Mouse (Mus musculus) C2C12 (cell line): Measurements from ENCODE around the gene Gpr171. TPM values are rescaled to one million over a fixed set of nuclear protein-coding genes. Genes with fewer than 3 reads are reported as not detected.

Experiments
- H3K27me3 ChIP-seq: one replicate; pipeline ENCODE4 v1.6.1; 2011; ENCODE audit not compliant: control insufficient read depth, insufficient read depth, insufficient read length
- H3K36me3 ChIP-seq: one replicate; pipeline ENCODE4 v1.6.1; 2011; ENCODE audit not compliant: control insufficient read depth, insufficient read depth
- H3K4me3 ChIP-seq: one replicate; pipeline ENCODE4 v1.5.1; 2011; ENCODE audit warnings: mild to moderate bottlenecking, control low read depth; ENCODE audit not compliant: poor library complexity, insufficient read depth, severe bottlenecking
- H3K79me2 ChIP-seq: one replicate; pipeline ENCODE4 v1.6.1; 2011; ENCODE audit not compliant: control insufficient read depth, insufficient read depth
- H3K79me3 ChIP-seq: one replicate; pipeline ENCODE4 v1.6.1; 2011; ENCODE audit warnings: low read depth, control low read depth
- H3ac ChIP-seq: one replicate; pipeline ENCODE3; 2011; ENCODE audit warnings: low read depth; ENCODE audit not compliant: control insufficient read depth, insufficient read length
- CEBPB ChIP-seq: IDR thresholded peaks from one replicate; pipeline ENCODE4 v1.6.1; 2011; ENCODE audit warnings: low read depth, mild to moderate bottlenecking, control low read depth, moderate library complexity
- CTCF ChIP-seq: IDR thresholded peaks from one replicate; pipeline ENCODE4 v1.5.1; 2011; ENCODE audit not compliant: control insufficient read depth, insufficient read depth, insufficient read length
- FOSL1 ChIP-seq: IDR thresholded peaks from one replicate; pipeline ENCODE4 v1.8.0; 2011; ENCODE audit warnings: mild to moderate bottlenecking, low read length; ENCODE audit not compliant: poor library complexity, insufficient read depth, severe bottlenecking
- MAX ChIP-seq: IDR thresholded peaks from one replicate; pipeline ENCODE4 v1.6.1; 2011; ENCODE audit warnings: mild to moderate bottlenecking, control low read depth
- MYOD1 ChIP-seq: IDR thresholded peaks from one replicate; pipeline ENCODE4 v1.6.1; 2011; ENCODE audit warnings: low read depth; ENCODE audit not compliant: control insufficient read depth, insufficient read length
- MYOG ChIP-seq: IDR thresholded peaks from one replicate; pipeline ENCODE4 v1.6.1; 2011; ENCODE audit not compliant: control insufficient read depth, insufficient read length; ENCODE audit errors: extremely low read depth
- USF1 ChIP-seq: IDR thresholded peaks from one replicate; pipeline ENCODE4 v1.6.1; 2011; ENCODE audit warnings: low read depth, mild to moderate bottlenecking, control low read depth, moderate library complexity
- polyA plus RNA-seq: library from polyadenylated mRNA; unstranded; fragments of >200 nt; fragmentation: generic; extraction: Trizol; gene quantifications from one replicate; pipeline ENCODE4 v1.2.1, GENCODE M21; 2012; ENCODE audit warnings: missing spikeins

Gene Gpr171
- polyA plus RNA-seq, 1 experiment = not detected

GRCm38 (mm10) chr3:59131081-59131480 is 29.5 kb upstream of the Gpr171 start:
- Histone ChIP-seq H3K79me3 (no peaks in the 10 kb centered on the region), H3K79me2 (no peaks in the 10 kb centered on the region), H3ac (no peak overlapping the region), H3K36me3 (no peaks in the 10 kb centered on the region), H3K27me3 (no peaks in the 10 kb centered on the region), H3K4me3 (no peak overlapping the region)
- TF ChIP-seq CEBPB (no peak), CTCF (no peak), MAX (no peak), USF1 (no peak), MYOD1 (no peak), FOSL1 (no peak), MYOG (no peak)

- TF ChIP-seq CEBPB = no peak
- no peak for TF ChIP-seq CTCF
- TF ChIP-seq FOSL1 = no peak
- no peak for TF ChIP-seq MYOD1
- no peak for TF ChIP-seq MYOG
- TF ChIP-seq MAX = no peak
- TF ChIP-seq USF1 = no peak
- Histone ChIP-seq H3K79me2 (no peaks in the 10 kb centered on the region), H3K4me3 (no peak overlapping the region), H3K27me3 (no peaks in the 10 kb centered on the region), H3K79me3 (no peaks in the 10 kb centered on the region), H3ac (no peak overlapping the region), H3K36me3 (no peaks in the 10 kb centered on the region)
Measured at GRCm38 (mm10) chr3:59130431-59130830, 28.8 kb upstream of the Gpr171 start.

- no peaks in the 10 kb centered on the region for H3K79me3 ChIP-seq
- no peaks in the 10 kb centered on the region for H3K27me3 ChIP-seq
- no peaks in the 10 kb centered on the region for H3K79me2 ChIP-seq
- no peaks in the 10 kb centered on the region for H3K36me3 ChIP-seq
- H3ac ChIP-seq = no peak overlapping the region
- TF ChIP-seq MYOG (no peak), CTCF (no peak), USF1 (no peak)
- H3K4me3 ChIP-seq = no peak overlapping the region
Measured at GRCm38 (mm10) chr3:59129547-59129946, 27.9 kb upstream of the Gpr171 start.

GRCm38 (mm10) chr3:59128681-59129080 is 27.1 kb upstream of the Gpr171 start:
- Histone ChIP-seq H3ac (no peak overlapping the region), H3K27me3 (no peaks in the 10 kb centered on the region), H3K4me3 (no peak overlapping the region), H3K79me3 (no peaks in the 10 kb centered on the region), H3K79me2 (no peaks in the 10 kb centered on the region), H3K36me3 (no peaks in the 10 kb centered on the region)
- no peak for TF ChIP-seq USF1
- no peak for TF ChIP-seq MAX
- no peak for TF ChIP-seq MYOG
- no peak for TF ChIP-seq CEBPB
- no peak for TF ChIP-seq MYOD1
- TF ChIP-seq FOSL1 = no peak
- no peak for TF ChIP-seq CTCF

- Histone ChIP-seq H3K27me3 (no peaks in the 10 kb centered on the region), H3ac (no peak overlapping the region), H3K79me3 (no peaks in the 10 kb centered on the region), H3K79me2 (no peaks in the 10 kb centered on the region), H3K36me3 (no peaks in the 10 kb centered on the region), H3K4me3 (no peak overlapping the region)
- TF ChIP-seq FOSL1 (no peak), USF1 (no peak), CTCF (no peak), MYOG (no peak), CEBPB (no peak), MYOD1 (no peak), MAX (no peak)
Measured at GRCm38 (mm10) chr3:59125783-59126555, 24.3 kb upstream of the Gpr171 start.

- H3K36me3 ChIP-seq = no peaks in the 10 kb centered on the region
- H3K4me3 ChIP-seq = no peak overlapping the region
- H3K27me3 ChIP-seq = no peaks in the 10 kb centered on the region
- no peak overlapping the region for H3ac ChIP-seq
- no peaks in the 10 kb centered on the region for H3K79me2 ChIP-seq
- TF ChIP-seq MYOD1 = no peak
- TF ChIP-seq MYOG = no peak
- no peak for TF ChIP-seq MAX
- TF ChIP-seq CEBPB = no peak
- no peak for TF ChIP-seq CTCF
- no peak for TF ChIP-seq FOSL1
- no peak for TF ChIP-seq USF1
- no peaks in the 10 kb centered on the region for H3K79me3 ChIP-seq
Measured at GRCm38 (mm10) chr3:59125022-59125421, 23.4 kb upstream of the Gpr171 start.
